Mouse (Mus musculus): ENCODE measurements around the gene Ppfia4. TPM values are rescaled to one million over a fixed set of nuclear protein-coding genes. Genes with fewer than 3 reads are reported as not detected.
A peak's percentile ranks its signal among the peaks of the same experiment; 100 is the strongest.

Gene Ppfia4
- polyA plus RNA-seq, 1 experiment from 2014 or later = 2.8 TPM

DNA sequence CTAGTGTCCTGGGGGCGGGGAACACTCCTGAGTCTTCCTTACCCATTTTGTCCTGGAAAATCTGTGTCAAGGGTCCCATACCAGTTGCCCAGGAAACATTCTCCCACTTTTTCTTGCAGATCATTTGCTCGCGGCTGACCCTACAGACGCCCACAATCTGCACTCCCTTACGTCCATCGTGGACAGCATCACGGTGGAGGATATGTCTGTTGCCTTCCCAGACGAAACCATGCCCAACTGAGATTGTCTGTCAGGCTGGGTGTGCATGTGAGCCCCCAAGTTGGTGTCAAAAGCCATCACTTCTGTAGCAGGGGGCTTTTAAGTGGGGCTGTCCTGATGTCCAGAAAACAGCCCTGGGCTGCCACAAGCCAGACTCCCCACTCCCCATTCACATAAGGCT lies 41.2 kb downstream of the Ppfia4 start:
- Histone ChIP-seq H3K9me3 (ENCODE audit: control insufficient read depth, low read length) (no peaks in the 10 kb centered on the region), H3K4me2 (replicated peaks; ENCODE audit: low read depth) (no peak overlapping the region), H3K36me3 (ENCODE audit: control insufficient read depth, insufficient read depth, low read length) (no peaks in the 10 kb centered on the region), H3K9ac (ENCODE audit: low read length) (no peak overlapping the region), H3K4me1 (replicated peaks; ENCODE audit: control insufficient read depth, insufficient read depth) (no peaks in the 10 kb centered on the region), H3K27ac (replicated peaks) (no peak overlapping the region), H3K27me3 (ENCODE audit: control insufficient read depth, insufficient read depth, low read length) (no peaks in the 10 kb centered on the region), H3K4me3 (ENCODE audit: low read depth, low read length) (no peak overlapping the region)
- DNase-seq (ENCODE audit: low spot score) (no peak), ATAC-seq (ENCODE audit: low FRiP score, low TSS enrichment) (no peak)
- TF ChIP-seq EP300 (optimal IDR thresholded peaks at IDR 0.05) = no peak
- no peak for TF ChIP-seq CTCF (IDR thresholded peaks at IDR 0.05; ENCODE audit: low read depth)
- WGBS = 79% methylated on average over 8 of the region's 8 CpGs

GRCm38 (mm10) chr1:134290909-134291308 lies 41.8 kb downstream of the Ppfia4 start:
- WGBS = 74% methylated on average over 5 of the region's 5 CpGs
- Histone ChIP-seq H3K9ac (ENCODE audit: low read length) (no peak overlapping the region), H3K27me3 (ENCODE audit: control insufficient read depth, insufficient read depth, low read length) (no peaks in the 10 kb centered on the region), H3K36me3 (ENCODE audit: control insufficient read depth, insufficient read depth, low read length) (no peaks in the 10 kb centered on the region), H3K27ac (replicated peaks) (no peak overlapping the region), H3K9me3 (ENCODE audit: control insufficient read depth, low read length) (no peaks in the 10 kb centered on the region), H3K4me1 (replicated peaks; ENCODE audit: control insufficient read depth, insufficient read depth) (no peaks in the 10 kb centered on the region), H3K4me3 (ENCODE audit: low read depth, low read length) (no peak overlapping the region), H3K4me2 (replicated peaks; ENCODE audit: low read depth) (no peak overlapping the region)
- ATAC-seq (ENCODE audit: low FRiP score, low TSS enrichment) (no peak), DNase-seq (ENCODE audit: low spot score) (peak; percentile 51)
- TF ChIP-seq EP300 (optimal IDR thresholded peaks at IDR 0.05) (no peak), CTCF (IDR thresholded peaks at IDR 0.05; ENCODE audit: low read depth) (peak; percentile 66)

DNA sequence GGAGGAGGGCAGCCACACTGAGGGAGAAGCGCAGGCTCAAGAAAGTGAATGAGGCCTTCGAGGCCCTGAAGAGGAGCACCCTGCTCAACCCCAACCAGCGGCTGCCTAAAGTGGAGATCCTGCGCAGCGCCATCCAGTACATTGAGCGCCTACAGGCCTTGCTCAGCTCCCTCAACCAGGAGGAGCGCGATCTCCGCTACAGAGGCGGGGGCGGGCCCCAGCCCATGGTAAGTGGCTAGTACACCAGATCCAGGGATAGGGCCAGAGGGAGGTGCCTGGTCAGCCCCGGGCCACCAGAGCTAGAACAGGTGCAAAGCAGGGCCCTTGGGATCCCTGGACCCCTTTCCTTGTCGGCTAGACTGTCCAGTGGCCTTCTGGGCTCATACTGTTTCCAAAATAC lies 42.4 kb downstream of the Ppfia4 start:
- Histone ChIP-seq H3K9ac (ENCODE audit: low read length) (no peak overlapping the region), H3K9me3 (ENCODE audit: control insufficient read depth, low read length) (no peaks in the 10 kb centered on the region), H3K27me3 (ENCODE audit: control insufficient read depth, insufficient read depth, low read length) (no peaks in the 10 kb centered on the region), H3K4me2 (replicated peaks; ENCODE audit: low read depth) (no peak overlapping the region), H3K4me3 (ENCODE audit: low read depth, low read length) (no peak overlapping the region), H3K36me3 (ENCODE audit: control insufficient read depth, insufficient read depth, low read length) (no peaks in the 10 kb centered on the region), H3K4me1 (replicated peaks; ENCODE audit: control insufficient read depth, insufficient read depth) (no peaks in the 10 kb centered on the region), H3K27ac (replicated peaks) (no peak overlapping the region)
- ATAC-seq (ENCODE audit: low FRiP score, low TSS enrichment) (no peak), DNase-seq (ENCODE audit: low spot score) (no peak)
- WGBS = 90% methylated on average over 10 of the region's 13 CpGs
- TF ChIP-seq CTCF (IDR thresholded peaks at IDR 0.05; ENCODE audit: low read depth) = no peak
- no peak for TF ChIP-seq EP300 (optimal IDR thresholded peaks at IDR 0.05)

- H3K9me3 ChIP-seq (ENCODE audit: control insufficient read depth, low read length) = no peaks in the 10 kb centered on the region
- no peak within 1 kb of the TSS for H3K4me2 ChIP-seq (replicated peaks; ENCODE audit: low read depth)
- no peaks in the 10 kb centered on the region for H3K4me1 ChIP-seq (replicated peaks; ENCODE audit: control insufficient read depth, insufficient read depth)
- WGBS = 54% methylated on average over 11 of the region's 11 CpGs
- TF ChIP-seq CTCF (IDR thresholded peaks at IDR 0.05; ENCODE audit: low read depth) (no peak), EP300 (optimal IDR thresholded peaks at IDR 0.05) (no peak)
- H3K9ac ChIP-seq (ENCODE audit: low read length) = no peak within 1 kb of the TSS
- no peaks in the 10 kb centered on the region for H3K36me3 ChIP-seq (ENCODE audit: control insufficient read depth, insufficient read depth, low read length)
- ATAC-seq (ENCODE audit: low FRiP score, low TSS enrichment) = no peak
- no peak for DNase-seq (ENCODE audit: low spot score)
- no peaks in the 10 kb centered on the region for H3K27me3 ChIP-seq (ENCODE audit: control insufficient read depth, insufficient read depth, low read length)
- H3K4me3 ChIP-seq (ENCODE audit: low read depth, low read length) = no peak within 1 kb of the TSS
- H3K27ac ChIP-seq (replicated peaks) = no peak within 1 kb of the TSS
Observed at GRCm38 (mm10) chr1:134289598-134290099, 43.1 kb downstream of the Ppfia4 start, which contains the start of gene Myog. Gene Myog (plus strand): TSS chr1:134289989.

GRCm38 (mm10) chr1:134288239-134288638 lies 44.5 kb downstream of the Ppfia4 start:
- no peak overlapping the region for H3K9ac ChIP-seq (ENCODE audit: low read length)
- no peak overlapping the region for H3K4me3 ChIP-seq (ENCODE audit: low read depth, low read length)
- whole genome bisulfite sequencing = 65% methylated on average over 3 of the region's 3 CpGs
- TF ChIP-seq EP300 (optimal IDR thresholded peaks at IDR 0.05) = no peak
- no peak for TF ChIP-seq CTCF (IDR thresholded peaks at IDR 0.05; ENCODE audit: low read depth)
- ATAC-seq (ENCODE audit: low FRiP score, low TSS enrichment) = no peak
- H3K27me3 ChIP-seq (ENCODE audit: control insufficient read depth, insufficient read depth, low read length) = no peaks in the 10 kb centered on the region
- H3K27ac ChIP-seq (replicated peaks) = no peak overlapping the region
- H3K9me3 ChIP-seq (ENCODE audit: control insufficient read depth, low read length) = no peaks in the 10 kb centered on the region
- no peaks in the 10 kb centered on the region for H3K36me3 ChIP-seq (ENCODE audit: control insufficient read depth, insufficient read depth, low read length)
- no peak overlapping the region for H3K4me2 ChIP-seq (replicated peaks; ENCODE audit: low read depth)
- no peak for DNase-seq (ENCODE audit: low spot score)
- H3K4me1 ChIP-seq (replicated peaks; ENCODE audit: control insufficient read depth, insufficient read depth) = no peaks in the 10 kb centered on the region

DNA sequence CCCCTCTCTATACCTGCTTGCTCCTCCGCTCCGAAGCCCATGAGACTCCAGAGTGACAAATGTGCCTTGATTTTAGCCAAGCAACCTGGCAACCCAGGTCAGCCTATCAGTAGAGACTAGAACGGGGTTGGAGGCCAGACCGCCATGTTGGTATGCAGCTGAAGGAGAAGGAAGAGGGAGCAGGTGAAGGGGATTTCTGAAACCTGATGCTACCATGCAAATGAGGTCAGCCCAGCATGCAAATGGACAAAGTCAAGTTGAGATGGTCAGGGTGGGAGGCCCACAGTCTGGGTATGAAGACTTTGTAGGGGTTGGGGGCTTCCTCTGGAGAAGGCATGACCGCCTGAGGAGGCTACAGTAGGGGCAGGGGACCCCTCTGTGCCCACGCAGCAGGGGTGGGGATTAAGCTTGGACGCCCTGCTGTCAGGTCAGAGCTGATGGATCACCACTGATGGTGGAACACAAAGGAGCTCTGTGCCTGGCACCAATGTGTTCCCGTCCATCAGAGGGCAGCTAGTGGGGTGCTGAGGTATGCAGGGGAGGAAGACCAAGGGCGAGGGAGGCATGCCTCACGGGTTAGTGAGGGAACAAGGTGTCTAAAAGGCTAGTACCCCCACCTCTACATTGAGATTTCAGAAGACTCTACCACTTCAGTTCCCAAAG lies 47.1 kb downstream of the Ppfia4 start:
- Histone ChIP-seq H3K27me3 (ENCODE audit: control insufficient read depth, insufficient read depth, low read length) (no peaks in the 10 kb centered on the region), H3K4me3 (ENCODE audit: low read depth, low read length) (no peak overlapping the region), H3K4me1 (replicated peaks; ENCODE audit: control insufficient read depth, insufficient read depth) (no peaks in the 10 kb centered on the region), H3K9me3 (ENCODE audit: control insufficient read depth, low read length) (no peaks in the 10 kb centered on the region), H3K27ac (replicated peaks) (no peak overlapping the region), H3K36me3 (ENCODE audit: control insufficient read depth, insufficient read depth, low read length) (no peaks in the 10 kb centered on the region), H3K9ac (ENCODE audit: low read length) (no peak overlapping the region), H3K4me2 (replicated peaks; ENCODE audit: low read depth) (no peak overlapping the region)
- DNase-seq (ENCODE audit: low spot score) (no peak), ATAC-seq (ENCODE audit: low FRiP score, low TSS enrichment) (no peak)
- no peak for TF ChIP-seq EP300 (optimal IDR thresholded peaks at IDR 0.05)
- 57% methylated on average over 10 of the region's 10 CpGs for WGBS
